In genomic region chrX:13673001-13673400, GRCm38 (mm10) we compare ENCODE assay signal across 25 mouse cellular contexts. TPM values are rescaled to one million over a fixed set of nuclear protein-coding genes. Genes with fewer than 3 reads are reported as not detected.
DNase-seq lines count a peak whose midpoint lies in the region; ATAC-seq and TF ChIP-seq lines count a peak whose summit lies in the region.
"Had no signal": no experiment of that assay in that cellular context is flagged by ENCODE, and none has a peak within 500 bp of the region (broad histone marks: within the 10 kb centered on the region; RNA-seq: fewer than 3 reads in every experiment).

No protein-coding gene starts in this region.

- no peak for TF ChIP-seq CTCF in CH12.LX (conservative IDR thresholded peaks at IDR 0.05 in 1 of 2, IDR thresholded peaks at IDR 0.05 in 1 of 2; ENCODE audit: low read depth in 2 of 2, low read length in 2 of 2)

- ATAC-seq in limb, embryonic 14.5 days (ENCODE audit: low FRiP score, low read depth): 0 out of 2 replicates have a peak, but pooled peaks have one; percentile 44
- ATAC-seq: CD4-positive, CD25-positive, alpha-beta regulatory T cell, adult 4 months; forebrain, embryonic 13.5 days; forebrain, embryonic 15.5 days; forebrain, postnatal 0 days had no signal

- TF ChIP-seq RAD21 in CH12.LX (IDR thresholded peaks at IDR 0.05; ENCODE audit: low read depth, low read length): no peak

- no peak overlapping the region for H3K4me2 ChIP-seq in limb, embryonic 14.5 days (replicated peaks; ENCODE audit: low read depth, low read length, severe bottlenecking)
- H3K4me2 ChIP-seq in CH12.LX (ENCODE audit: insufficient read depth, low read depth, poor library complexity, severe bottlenecking): peak overlapping the region; percentile 21; the same call in 1 of the 2 replicates
- H3K4me2 ChIP-seq: embryonic facial prominence, embryonic 13.5 days; forebrain, embryonic 13.5 days; forebrain, embryonic 15.5 days had no signal

- no peaks in the 10 kb centered on the region for H3K9me3 ChIP-seq in limb, embryonic 14.5 days (ENCODE audit: control insufficient read depth, low read length)
- no peaks in the 10 kb centered on the region for H3K9me3 ChIP-seq in limb, embryonic 10.5 days (replicated peaks)
- H3K9me3 ChIP-seq in CH12.LX (replicated peaks; ENCODE audit: low read length): no peaks in the 10 kb centered on the region
- H3K9me3 ChIP-seq: embryonic facial prominence, embryonic 13.5 days; forebrain, embryonic 13.5 days; forebrain, embryonic 15.5 days had no signal

- dilution Hi-C loops in CH12.LX (cut with MboI; ENCODE audit: extremely low pct_ligation_motif_present, extremely low pct_unique_long_range_greater_than_20kb, low sequenced_read_pairs): no loop called here

- no peaks in the 10 kb centered on the region for H3K27me3 ChIP-seq in limb, embryonic 14.5 days (ENCODE audit: control insufficient read depth, insufficient read depth, low read length)
- peaks cover 4% of the 10 kb centered on the region for H3K27me3 ChIP-seq in limb, embryonic 10.5 days (ENCODE audit: low read depth, poor library complexity, severe bottlenecking)
- H3K27me3 ChIP-seq in CH12.LX (replicated peaks): no peaks in the 10 kb centered on the region
- H3K27me3 ChIP-seq in splenic B cell, adult 2 months (ENCODE audit: control insufficient read depth, insufficient read depth, low read length, poor library complexity, severe bottlenecking): no peaks in the 10 kb centered on the region
- H3K27me3 ChIP-seq: embryonic facial prominence, embryonic 13.5 days; forebrain, embryonic 13.5 days; forebrain, embryonic 15.5 days had no signal

- DNase-seq in limb, embryonic 14.5 days (ENCODE audit: low spot score): no peak
- DNase-seq in limb, embryonic 10.5 days (ENCODE audit: low spot score): no peak
- peak; percentile 54 for DNase-seq in CH12.LX (ENCODE audit: extremely low read depth)
- peak; percentile 16 for DNase-seq in splenic B cell, adult 2 months (ENCODE audit: low read depth, low spot score)
- DNase-seq in embryo, embryonic 10.5 days (ENCODE audit: low spot score): no peak
- no peak for DNase-seq in urinary bladder, postnatal 14 days (ENCODE audit: low spot score)
- DNase-seq: adrenal gland, adult 2 months; adrenal gland, postnatal 10 days; adrenal gland, postnatal 25 days; B cell, adult 2 months; cerebellum, adult 11 months; cerebellum, adult 18-20 months; cerebellum, adult 8-10 months; cerebellum, adult 9-11 months; cerebellum, postnatal 14 days; cerebellum, postnatal 36 days; forebrain, postnatal 0 days had no signal

- 88% methylated on average over 3 of the region's 3 CpGs for WGBS in limb, embryonic 14.5 days
- WGBS in limb, embryonic 10.5 days: 97% methylated on average over 3 of the region's 3 CpGs

- H3K9ac ChIP-seq in limb, embryonic 14.5 days (ENCODE audit: low read depth, low read length, severe bottlenecking): no peak overlapping the region
- no peak overlapping the region for H3K9ac ChIP-seq in CH12.LX (ENCODE audit: insufficient read depth, low read depth)
- H3K9ac ChIP-seq: embryonic facial prominence, embryonic 13.5 days; forebrain, embryonic 13.5 days; forebrain, embryonic 15.5 days; forebrain, postnatal 0 days had no signal

- in situ Hi-C loops in CH12.LX (cut with MboI; ENCODE audit: low pct_ligation_motif_present, low pct_unique_long_range_greater_than_20kb, low sequenced_read_pairs): loop anchor here (25.0 kb wide), 1 partner anchor 436 kb away; no protein-coding TSS in a partner anchor

- TF ChIP-seq EP300 in CH12.LX (IDR thresholded peaks at IDR 0.05; ENCODE audit: low read length): peak; percentile 62; the same call in 1 of the 2 replicates

- H3K36me3 ChIP-seq in limb, embryonic 14.5 days (ENCODE audit: control insufficient read depth, insufficient read depth, low read length): no peaks in the 10 kb centered on the region
- no peaks in the 10 kb centered on the region for H3K36me3 ChIP-seq in limb, embryonic 10.5 days
- no peaks in the 10 kb centered on the region for H3K36me3 ChIP-seq in CH12.LX (replicated peaks in 1 of 2; ENCODE audit: control insufficient read depth in 1 of 2, insufficient read depth in 1 of 2, low read length in 1 of 2)
- no peaks in the 10 kb centered on the region for H3K36me3 ChIP-seq in splenic B cell, adult 2 months (ENCODE audit: control insufficient read depth, insufficient read depth, low read length, poor library complexity, severe bottlenecking)
- H3K36me3 ChIP-seq: embryonic facial prominence, embryonic 13.5 days; forebrain, embryonic 15.5 days had no signal

- H3K4me1 ChIP-seq in limb, embryonic 14.5 days (ENCODE audit: control insufficient read depth, insufficient read depth, low read length): no peaks in the 10 kb centered on the region
- H3K4me1 ChIP-seq in limb, embryonic 10.5 days: no peaks in the 10 kb centered on the region
- peaks cover 0 to 26% of the 10 kb centered on the region in 2 experiments; a peak in 3 of 4 replicates for H3K4me1 ChIP-seq in CH12.LX (ENCODE audit: control insufficient read depth in 1 of 2, insufficient read depth in 2 of 2)
- H3K4me1 ChIP-seq: embryonic facial prominence, embryonic 13.5 days; forebrain, embryonic 13.5 days; forebrain, embryonic 15.5 days had no signal

- no peaks in the 10 kb centered on the region for H3K79me2 ChIP-seq in CH12.LX (replicated peaks; ENCODE audit: control insufficient read depth, extremely low read depth, insufficient read depth, poor library complexity, severe bottlenecking)

- H3K4me3 ChIP-seq in limb, embryonic 14.5 days (replicated peaks; ENCODE audit: low read length): no peak overlapping the region
- H3K4me3 ChIP-seq in limb, embryonic 10.5 days: no peak overlapping the region
- H3K4me3 ChIP-seq in CH12.LX (replicated peaks in 1 of 3; ENCODE audit: low read depth in 2 of 3, low read length in 2 of 3, poor library complexity in 1 of 3): no peak overlapping the region
- H3K4me3 ChIP-seq: embryonic facial prominence, embryonic 13.5 days; forebrain, embryonic 13.5 days; forebrain, embryonic 15.5 days had no signal

- no peak for TF ChIP-seq POLR2A in limb, embryonic 14.5 days (IDR thresholded peaks at IDR 0.05; ENCODE audit: borderline replicate concordance, extremely low read depth, insufficient read depth, insufficient read length)
- no peak for TF ChIP-seq POLR2A in CH12.LX (IDR thresholded peaks at IDR 0.05; ENCODE audit: low read depth, low read length)

- H3K27ac ChIP-seq in limb, embryonic 14.5 days (replicated peaks; ENCODE audit: low read depth, low read length): no peak overlapping the region
- no peak overlapping the region for H3K27ac ChIP-seq in limb, embryonic 10.5 days
- H3K27ac ChIP-seq in CH12.LX (ENCODE audit: insufficient read depth, low read depth): peak overlapping the region; percentile 55
- H3K27ac ChIP-seq: embryonic facial prominence, embryonic 13.5 days; forebrain, embryonic 13.5 days; forebrain, embryonic 15.5 days had no signal

TF ChIP-seq in CH12.LX, 34 proteins besides CTCF, POLR2A, EP300 and RAD21:
- TF ChIP-seq IRF4 (IDR thresholded peaks at IDR 0.05; ENCODE audit: low read depth, low read length): peak; percentile 32; the same call in 1 of the 2 replicates
- TF ChIP-seq ETS1 (conservative IDR thresholded peaks at IDR 0.05; ENCODE audit: low read depth, low read length): no peak
- TF ChIP-seq TCF12 (IDR thresholded peaks at IDR 0.05; ENCODE audit: low read depth, low read length): 0 out of 2 replicates have a peak, but pooled peaks have one; percentile 13
- TF ChIP-seq CHD2 (IDR thresholded peaks at IDR 0.05; ENCODE audit: low read length): peak; percentile 67; the same call in 1 of the 2 replicates
- TF ChIP-seq RCOR1 (conservative IDR thresholded peaks at IDR 0.05; ENCODE audit: low read depth, low read length): 0 out of 2 replicates have a peak, but pooled peaks have one; percentile 69
- TF ChIP-seq ZNF384 (IDR thresholded peaks at IDR 0.05; ENCODE audit: low read depth, low read length): no peak

RNA-seq across cellular contexts. Expression of gene Gpr82, which starts 11.8 kb away (rescaled TPM):
- 0.03 TPM in 1 of 2 replicates, not detected in the other for polyA plus RNA-seq in limb, embryonic 14.5 days (2012; rRNA removed)
- polyA plus RNA-seq in limb, embryonic 14.5 days (2014; fragmentation: Nextera tagmentation; extraction: Ambion mirVana): 0.40 and 0.43 TPM in 2 replicates
- polyA plus RNA-seq in limb, embryonic 10.5 days (2016; fragmentation: Nextera tagmentation; extraction: Ambion mirVana): 0.38 and 0.54 TPM in 2 replicates
- total RNA-seq in CH12.LX (2012; rRNA removed) (0.04 TPM in 1 of 2 replicates, not detected in the other), CH12.LX (2014; rRNA removed) (0.30 and 0.58 TPM in 2 replicates)
- 0.10 and 0.11 TPM in 2 replicates for polyA plus RNA-seq in CH12.LX (2012; ENCODE audit: insufficient read length, low read depth)
- total RNA-seq: adrenal gland, adult 2 months; adrenal gland, postnatal 10 days; adrenal gland, postnatal 25 days; adrenal gland, postnatal 4 days; common myeloid progenitor, adult 5-6 weeks; ES-E14; forebrain, postnatal 0 days had no signal
- polyA plus RNA-seq: adrenal gland, adult 2 months; brain, embryonic 14.5 days had no signal

RNA-seq across cellular contexts. Expression of gene Gpr34, which starts 41.1 kb away (rescaled TPM):
- 0.93 and 1.7 TPM in 2 replicates for polyA plus RNA-seq in limb, embryonic 14.5 days (2012; rRNA removed)
- polyA plus RNA-seq in limb, embryonic 14.5 days (2014; fragmentation: Nextera tagmentation; extraction: Ambion mirVana): 3.2 TPM in 2 replicates
- 0.38 and 0.74 TPM in 2 replicates for polyA plus RNA-seq in limb, embryonic 10.5 days (2016; fragmentation: Nextera tagmentation; extraction: Ambion mirVana)
- total RNA-seq in CH12.LX (2012; rRNA removed): 1.5 and 3.4 TPM in 2 replicates
- total RNA-seq in CH12.LX (2014; rRNA removed): 15.7 and 17.2 TPM in 2 replicates
- 4.1 and 4.9 TPM in 2 replicates for polyA plus RNA-seq in CH12.LX (2012; ENCODE audit: insufficient read length, low read depth)
- total RNA-seq: ES-E14 had no signal
- polyA plus RNA-seq: adrenal gland, adult 2 months had no signal

Comparison
In these comparisons a context has a peak if more than half of its experiments do, and no peak if none do; other contexts are left out.
1. DNase-seq: peak in CH12.LX (single experiment) and splenic B cell, adult 2 months (single experiment); none in limb, embryonic 14.5 days (single experiment), limb, embryonic 10.5 days (single experiment), embryo, embryonic 10.5 days (single experiment) and urinary bladder, postnatal 14 days (single experiment).